Mouse (Mus musculus) stomach, embryonic 15.5 days (tissue): ENCODE data around the gene Cox4i1. TPM values are rescaled to one million over a fixed set of nuclear protein-coding genes. Genes with fewer than 3 reads are reported as not detected.
A peak's percentile ranks its signal among the peaks of the same experiment; 100 is the strongest.

Experiments
- ATAC-seq: fragments of 200-750 bp; cut with Nextera tagmentation; 2 replicates; pipeline ENCODE4 v1.8.0; 2017; ENCODE audit warnings: low read depth, moderate number of reproducible peaks, moderate TSS enrichment; ENCODE audit not compliant: insufficient read depth, low FRiP score
- H3K27ac ChIP-seq: fragments of 300-500 bp; sonication (generic); 2 replicates; pipeline ENCODE4 v1.5.1; 2015; ENCODE audit warnings: mild to moderate bottlenecking, inconsistent platforms
- H3K27me3 ChIP-seq: fragments of 300-500 bp; sonication (generic); replicated peaks from 2 replicates; pipeline ENCODE4 v1.6.1; 2015; ENCODE audit warnings: inconsistent platforms
- H3K36me3 ChIP-seq: fragments of 300-500 bp; sonication (generic); 2 replicates; pipeline ENCODE4 v1.6.1; 2015; ENCODE audit warnings: inconsistent platforms
- H3K4me1 ChIP-seq: fragments of 300-500 bp; sonication (generic); 2 replicates; pipeline ENCODE4 v1.6.1; 2015; ENCODE audit warnings: inconsistent platforms
- H3K4me2 ChIP-seq: fragments of 300-500 bp; sonication (generic); 2 replicates; pipeline ENCODE4 v1.6.1; 2015; ENCODE audit warnings: mild to moderate bottlenecking, inconsistent platforms
- H3K4me3 ChIP-seq: fragments of 300-500 bp; sonication (generic); replicated peaks from 2 replicates; pipeline ENCODE4 v1.5.1; 2015; ENCODE audit warnings: inconsistent platforms
- H3K9ac ChIP-seq: fragments of 300-500 bp; sonication (generic); 2 replicates; pipeline ENCODE4 v1.6.1; 2015; ENCODE audit warnings: inconsistent platforms
- H3K9me3 ChIP-seq: fragments of 300-500 bp; sonication (generic); 2 replicates; pipeline ENCODE4 v1.6.1; 2016; ENCODE audit warnings: inconsistent platforms
- WGBS: fragments of 180-500 bp; shearing (Covaris S2); methylation state at CpG from one replicate; pipeline ENCODE4 v1.1.7; 2015; 5-methylcytosine and 5-hydroxymethylcytosine counted together
- polyA plus RNA-seq: library from polyadenylated mRNA; unstranded; fragments of >200 nt; fragmentation: Nextera tagmentation; extraction: Ambion mirVana; gene quantifications from 2 replicates; pipeline ENCODE4 v1.2.1, GENCODE M21; 2015

The Cox4i1 gene
- polyA plus RNA-seq, 1 experiment from 2014 or later, result 1,112 TPM

- Histone ChIP-seq H3K9me3 (no peaks in the 10 kb centered on the region), H3K27me3 (no peaks in the 10 kb centered on the region), H3K27ac (0 out of 2 replicates have a peak overlapping the region, but pooled peaks have one; percentile 36), H3K4me1 (peaks cover 34% of the 10 kb centered on the region), H3K4me3 (no peak overlapping the region), H3K36me3 (no peaks in the 10 kb centered on the region), H3K4me2 (no peak overlapping the region), H3K9ac (no peak overlapping the region)
- ATAC-seq, result no peak
Measured at GRCm38 (mm10) chr8:120697979-120698272, 29.9 kb downstream of the Cox4i1 start.

GRCm38 (mm10) chr8:120698426-120698825 lies 30.4 kb downstream of the Cox4i1 start:
- 56% methylated on average over 7 of the region's 7 CpGs for WGBS
- no peaks in the 10 kb centered on the region for H3K9me3 ChIP-seq
- H3K4me2 ChIP-seq, result no peak overlapping the region
- ATAC-seq, result no peak
- H3K27me3 ChIP-seq, result no peaks in the 10 kb centered on the region
- H3K27ac ChIP-seq, result peak overlapping the region; percentile 36; the same call in 1 of the 2 replicates
- peaks cover 32% of the 10 kb centered on the region for H3K4me1 ChIP-seq
- no peak overlapping the region for H3K9ac ChIP-seq
- H3K36me3 ChIP-seq, result no peaks in the 10 kb centered on the region
- H3K4me3 ChIP-seq, result no peak overlapping the region

- Histone ChIP-seq H3K9ac (no peak overlapping the region), H3K9me3 (no peaks in the 10 kb centered on the region), H3K27me3 (no peaks in the 10 kb centered on the region), H3K4me2 (no peak overlapping the region), H3K4me3 (no peak overlapping the region), H3K27ac (0 out of 2 replicates have a peak overlapping the region, but pooled peaks have one; percentile 36), H3K36me3 (no peaks in the 10 kb centered on the region), H3K4me1 (peaks cover 28% of the 10 kb centered on the region)
- WGBS, result 56% methylated on average over 6 of the region's 6 CpGs
- ATAC-seq, result no peak
Measured at GRCm38 (mm10) chr8:120699079-120699478, 31.1 kb downstream of the Cox4i1 start.

- no peaks in the 10 kb centered on the region for H3K27me3 ChIP-seq
- no peaks in the 10 kb centered on the region for H3K36me3 ChIP-seq
- no peak overlapping the region for H3K4me3 ChIP-seq
- no peaks in the 10 kb centered on the region for H3K9me3 ChIP-seq
- peaks cover 23% of the 10 kb centered on the region for H3K4me1 ChIP-seq
- no peak overlapping the region for H3K27ac ChIP-seq
- no peak overlapping the region for H3K9ac ChIP-seq
- 56% methylated on average over 2 of the region's 2 CpGs for WGBS
- no peak for ATAC-seq
- H3K4me2 ChIP-seq, result no peak overlapping the region
Measured at GRCm38 (mm10) chr8:120699565-120699964, 31.5 kb downstream of the Cox4i1 start.

GRCm38 (mm10) chr8:120700053-120700452 lies 32.0 kb downstream of the Cox4i1 start:
- Histone ChIP-seq H3K4me3 (no peak overlapping the region), H3K36me3 (no peaks in the 10 kb centered on the region), H3K4me1 (peaks cover 19% of the 10 kb centered on the region; the same call in 1 of the 2 replicates), H3K4me2 (no peak overlapping the region), H3K27me3 (no peaks in the 10 kb centered on the region), H3K9me3 (no peaks in the 10 kb centered on the region), H3K27ac (no peak overlapping the region), H3K9ac (no peak overlapping the region)
- 78% methylated on average over 4 of the region's 4 CpGs for WGBS
- ATAC-seq, result no peak

- WGBS, result 55% methylated on average over 19 of the region's 19 CpGs
- no peak for ATAC-seq
- H3K36me3 ChIP-seq, result no peaks in the 10 kb centered on the region
- H3K27me3 ChIP-seq, result no peaks in the 10 kb centered on the region
- H3K9me3 ChIP-seq, result no peaks in the 10 kb centered on the region
- no peak overlapping the region for H3K9ac ChIP-seq
- no peak overlapping the region for H3K4me3 ChIP-seq
- no peak overlapping the region for H3K27ac ChIP-seq
- peaks cover 5% of the 10 kb centered on the region; the same call in 1 of the 2 replicates for H3K4me1 ChIP-seq
- H3K4me2 ChIP-seq, result no peak overlapping the region
Measured at GRCm38 (mm10) chr8:120701758-120702465, 33.9 kb downstream of the Cox4i1 start.

GRCm38 (mm10) chr8:120704203-120704602 lies 36.2 kb downstream of the Cox4i1 start:
- H3K4me2 ChIP-seq, result no peak overlapping the region
- ATAC-seq, result no peak
- no peak overlapping the region for H3K27ac ChIP-seq
- no peaks in the 10 kb centered on the region for H3K9me3 ChIP-seq
- no peaks in the 10 kb centered on the region for H3K36me3 ChIP-seq
- H3K27me3 ChIP-seq, result no peaks in the 10 kb centered on the region
- no peak overlapping the region for H3K4me3 ChIP-seq
- WGBS, result 41% methylated on average over 9 of the region's 9 CpGs
- H3K9ac ChIP-seq, result no peak overlapping the region
- H3K4me1 ChIP-seq, result no peaks in the 10 kb centered on the region; the same call in 1 of the 2 replicates

- Histone ChIP-seq H3K27ac (no peak overlapping the region), H3K4me2 (no peak overlapping the region), H3K4me1 (no peaks in the 10 kb centered on the region; the same call in 1 of the 2 replicates), H3K9me3 (no peaks in the 10 kb centered on the region), H3K27me3 (no peaks in the 10 kb centered on the region), H3K9ac (no peak overlapping the region), H3K4me3 (no peak overlapping the region), H3K36me3 (no peaks in the 10 kb centered on the region)
- no peak for ATAC-seq
- WGBS, result 80% methylated on average over 15 of the region's 15 CpGs
Measured at GRCm38 (mm10) chr8:120705163-120705562, 37.1 kb downstream of the Cox4i1 start.

- Histone ChIP-seq H3K4me3 (no peak overlapping the region), H3K27ac (peak overlapping the region; percentile 8; the same call in 1 of the 2 replicates), H3K27me3 (no peaks in the 10 kb centered on the region), H3K9me3 (no peaks in the 10 kb centered on the region), H3K36me3 (no peaks in the 10 kb centered on the region), H3K4me1 (no peaks in the 10 kb centered on the region; the same call in 1 of the 2 replicates), H3K4me2 (no peak overlapping the region), H3K9ac (no peak overlapping the region)
- 49% methylated on average over 3 of the region's 3 CpGs for WGBS
- no peak for ATAC-seq
Measured at GRCm38 (mm10) chr8:120706193-120706592, 38.2 kb downstream of the Cox4i1 start.

- no peaks in the 10 kb centered on the region for H3K27me3 ChIP-seq
- no peak overlapping the region for H3K4me3 ChIP-seq
Measured at GRCm38 (mm10) chr8:120709176-120709575, 41.2 kb downstream of the Cox4i1 start.

GRCm38 (mm10) chr8:120715200-120715599 lies 47.2 kb downstream of the Cox4i1 start:
- WGBS, result 71% methylated on average over 6 of the region's 6 CpGs
- Histone ChIP-seq H3K4me1 (no peaks in the 10 kb centered on the region; the same call in 1 of the 2 replicates), H3K27me3 (no peaks in the 10 kb centered on the region), H3K9me3 (no peaks in the 10 kb centered on the region), H3K4me2 (no peak overlapping the region), H3K27ac (no peak overlapping the region), H3K9ac (no peak overlapping the region), H3K36me3 (no peaks in the 10 kb centered on the region), H3K4me3 (no peak overlapping the region)
- no peak for ATAC-seq

More at GRCm38 (mm10) chr8:120709176-120709575, 41.2 kb downstream of the Cox4i1 start:
- no peak overlapping the region for H3K27ac ChIP-seq
- no peaks in the 10 kb centered on the region; the same call in 1 of the 2 replicates for H3K4me1 ChIP-seq
- H3K9me3 ChIP-seq, result no peaks in the 10 kb centered on the region
- no peak overlapping the region for H3K9ac ChIP-seq
- ATAC-seq, result no peak
- WGBS, result 57% methylated on average over 10 of the region's 10 CpGs
- H3K36me3 ChIP-seq, result no peaks in the 10 kb centered on the region
- H3K4me2 ChIP-seq, result no peak overlapping the region

- H3K36me3 ChIP-seq, result no peaks in the 10 kb centered on the region
- no peak overlapping the region for H3K27ac ChIP-seq
- ATAC-seq, result no peak
- 74% methylated on average over 15 of the region's 15 CpGs for WGBS
- no peak overlapping the region for H3K4me3 ChIP-seq
- no peak overlapping the region for H3K9ac ChIP-seq
- H3K4me2 ChIP-seq, result no peak overlapping the region
- H3K4me1 ChIP-seq, result no peaks in the 10 kb centered on the region; the same call in 1 of the 2 replicates
- no peaks in the 10 kb centered on the region for H3K27me3 ChIP-seq
- no peaks in the 10 kb centered on the region for H3K9me3 ChIP-seq
Measured at GRCm38 (mm10) chr8:120715996-120716680, 48.1 kb downstream of the Cox4i1 start.
